ENCODE assay signal across 15 mouse cellular contexts in the genomic region with DNA sequence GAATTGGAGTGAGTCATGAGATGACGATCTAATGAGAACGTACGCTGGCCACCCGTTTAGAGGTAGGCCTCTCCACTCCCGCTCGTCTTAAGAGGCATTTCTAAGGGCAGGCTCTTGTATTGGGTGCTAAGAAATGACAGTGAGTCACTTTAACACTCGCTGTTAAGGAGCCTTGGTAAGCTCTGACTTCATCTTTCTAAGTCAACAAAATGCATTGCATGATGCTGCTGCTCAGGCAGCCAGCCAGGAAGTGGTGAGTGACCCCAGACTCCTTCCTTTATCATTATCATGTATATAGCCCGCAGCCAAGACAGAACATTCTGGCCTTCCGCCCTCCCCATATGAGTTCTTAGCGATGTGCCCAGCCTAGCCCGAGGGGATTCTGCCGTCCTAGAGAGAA. TPM values are rescaled to one million over a fixed set of nuclear protein-coding genes. Genes with fewer than 3 reads are reported as not detected.
DNase-seq lines count a peak whose midpoint lies in the region; ATAC-seq and TF ChIP-seq lines count a peak whose summit lies in the region.
"Had no signal": no experiment of that assay in that cellular context is flagged by ENCODE, and none has a peak within 500 bp of the region (broad histone marks: within the 10 kb centered on the region; RNA-seq: fewer than 3 reads in every experiment).

No protein-coding gene starts in this region.

- H3K4me1 ChIP-seq in heart, embryonic 13.5 days, result peaks cover 17% of the 10 kb centered on the region
- peaks cover 17% of the 10 kb centered on the region for H3K4me1 ChIP-seq in heart, embryonic 10.5 days
- peaks cover 4 to 24% of the 10 kb centered on the region in 2 experiments; a peak in 3 of 4 replicates for H3K4me1 ChIP-seq in ES-E14 (ENCODE audit: control insufficient read depth in 2 of 2, insufficient read depth in 2 of 2, low read length in 2 of 2, poor library complexity in 1 of 2)

- ATAC-seq in heart, embryonic 13.5 days (ENCODE audit: extremely low read depth, insufficient number of reproducible peaks, low FRiP score, low TSS enrichment), result no peak
- ATAC-seq in megakaryocyte, adult 5-6 weeks (ENCODE audit: poor library complexity, severe bottlenecking), result peak; percentile 62

- H3K36me3 ChIP-seq in heart, embryonic 13.5 days, result 0 out of 2 replicates have a peak, but pooled peaks cover 2% of the 10 kb centered on the region
- peaks cover 6% of the 10 kb centered on the region for H3K36me3 ChIP-seq in heart, embryonic 10.5 days
- no peaks in the 10 kb centered on the region for H3K36me3 ChIP-seq in ES-E14 (ENCODE audit: control insufficient read depth, insufficient read depth, low read length, poor library complexity, severe bottlenecking)
- H3K36me3 ChIP-seq: stomach, embryonic 15.5 days had no signal

- no peak overlapping the region for H3K4me3 ChIP-seq in heart, embryonic 13.5 days
- no peak overlapping the region for H3K4me3 ChIP-seq in heart, embryonic 10.5 days
- no peak overlapping the region for H3K4me3 ChIP-seq in ES-E14 (ENCODE audit: insufficient read depth in 1 of 2, low read depth in 1 of 2, low read length in 2 of 2, poor library complexity in 1 of 2, severe bottlenecking in 1 of 2)
- H3K4me3 ChIP-seq: embryonic facial prominence, embryonic 10.5 days; stomach, embryonic 15.5 days had no signal

- no peak for DNase-seq in heart, embryonic 10.5 days (ENCODE audit: low spot score)
- DNase-seq in 3T3-L1 (ENCODE audit: low read depth, low spot score) (peak; percentile 36), ES-E14 (ENCODE audit: low read depth, low spot score) (no peak)
- no peak for DNase-seq in urinary bladder, postnatal 10 days (ENCODE audit: low spot score)
- DNase-seq in urinary bladder, postnatal 14 days (ENCODE audit: low spot score), result no peak
- no peak for DNase-seq in cerebellum, postnatal 14 days
- DNase-seq: cerebellum, adult 11-12 months; kidney, adult 2 months; right cerebral cortex, postnatal 25 days had no signal

- in situ Hi-C loops in ES-E14 (cut with MboI; ENCODE audit: low sequenced_read_pairs in 2 of 2, unreplicated experiment in 2 of 2), result loop anchor here in 1 of 2 experiments (25.0 kb wide), 1 partner anchor 171 kb away; no protein-coding TSS in a partner anchor

- no peaks in the 10 kb centered on the region for H3K9me3 ChIP-seq in heart, embryonic 13.5 days
- H3K9me3 ChIP-seq in heart, embryonic 10.5 days, result no peaks in the 10 kb centered on the region
- H3K9me3 ChIP-seq in ES-E14 (ENCODE audit: control insufficient read depth, insufficient read depth, low read depth, low read length), result no peaks in the 10 kb centered on the region
- H3K9me3 ChIP-seq: stomach, embryonic 15.5 days had no signal

- no peak overlapping the region for H3K27ac ChIP-seq in heart, embryonic 13.5 days (replicated peaks)
- H3K27ac ChIP-seq in heart, embryonic 10.5 days, result no peak overlapping the region
- H3K27ac ChIP-seq in ES-E14 (ENCODE audit: insufficient read depth, low read depth, low read length, poor library complexity, severe bottlenecking), result peak overlapping the region; percentile 29; the same call in 1 of the 2 replicates
- H3K27ac ChIP-seq: embryonic facial prominence, embryonic 10.5 days; hindbrain, embryonic 14.5 days; stomach, embryonic 15.5 days had no signal

- no peaks in the 10 kb centered on the region for H3K27me3 ChIP-seq in heart, embryonic 13.5 days (replicated peaks)
- no peaks in the 10 kb centered on the region for H3K27me3 ChIP-seq in heart, embryonic 10.5 days (ENCODE audit: insufficient read depth, poor library complexity, severe bottlenecking)
- H3K27me3 ChIP-seq: stomach, embryonic 15.5 days had no signal

- WGBS in heart, embryonic 13.5 days, result 67% methylated on average over 12 of the region's 12 CpGs
- 65% methylated on average over 12 of the region's 12 CpGs for WGBS in heart, embryonic 10.5 days

- 0 out of 2 replicates have a peak overlapping the region, but pooled peaks have one; percentile 10 for H3K9ac ChIP-seq in heart, embryonic 13.5 days
- 0 out of 2 replicates have a peak overlapping the region, but pooled peaks have one; percentile 31 for H3K9ac ChIP-seq in ES-E14 (ENCODE audit: insufficient read depth, low read depth, low read length, poor library complexity, severe bottlenecking)
- H3K9ac ChIP-seq: hindbrain, embryonic 14.5 days; stomach, embryonic 15.5 days had no signal

- no peak overlapping the region for H3K4me2 ChIP-seq in heart, embryonic 13.5 days
- H3K4me2 ChIP-seq: heart, embryonic 11.5 days; hindbrain, embryonic 14.5 days; stomach, embryonic 15.5 days had no signal

TF ChIP-seq in ES-E14, 5 proteins besides CTCF, POLR2A, EP300 and RAD21:
- TF ChIP-seq ZC3H11A (IDR thresholded peaks at IDR 0.05; ENCODE audit: borderline replicate concordance, low read depth, low read length), result no peak
- no peak for TF ChIP-seq HCFC1 (IDR thresholded peaks at IDR 0.05; ENCODE audit: borderline replicate concordance, insufficient read depth, low read length)
- TF ChIP-seq CHD2 (IDR thresholded peaks at IDR 0.05; ENCODE audit: low read depth, low read length), result no peak
- TF ChIP-seq ZNF384 (IDR thresholded peaks at IDR 0.05; ENCODE audit: low read depth, low read length), result no peak
- TF ChIP-seq MAFK (IDR thresholded peaks at IDR 0.05; ENCODE audit: insufficient read depth, low read depth, low read length), result no peak

RNA-seq across cellular contexts. Expression of a gene that starts 12.2 kb away (rescaled TPM):
- 9.3 and 9.9 TPM in 2 replicates for polyA plus RNA-seq in heart, embryonic 13.5 days (2015; fragmentation: Nextera tagmentation; extraction: Ambion mirVana)
- polyA plus RNA-seq in heart, embryonic 10.5 days (2016; fragmentation: Nextera tagmentation; extraction: Ambion mirVana), result 6.6 and 11.6 TPM in 2 replicates
- total RNA-seq in ES-E14 (2012; rRNA removed), result 37.3 and 42.9 TPM in 2 replicates
- total RNA-seq in megakaryocyte, adult 5-6 weeks (2015), result 14.5 and 15.4 TPM in 2 replicates
- 8.5 and 11.7 TPM in 2 replicates for total RNA-seq in megakaryocyte, adult 5-6 weeks (2017)

RNA-seq across cellular contexts. Expression of a gene that starts 21.0 kb away (rescaled TPM):
- polyA plus RNA-seq in heart, embryonic 13.5 days (2015; fragmentation: Nextera tagmentation; extraction: Ambion mirVana), result 130 and 144 TPM in 2 replicates
- 191 and 223 TPM in 2 replicates for polyA plus RNA-seq in heart, embryonic 10.5 days (2016; fragmentation: Nextera tagmentation; extraction: Ambion mirVana)
- total RNA-seq in ES-E14 (2012; rRNA removed), result 72.7 and 140 TPM in 2 replicates
- 55.9 and 65.5 TPM in 2 replicates for total RNA-seq in megakaryocyte, adult 5-6 weeks (2015)
- 86.4 and 86.6 TPM in 2 replicates for total RNA-seq in megakaryocyte, adult 5-6 weeks (2017)
